Mouse (Mus musculus) olfactory bulb, adult 2 months (tissue): ENCODE measurements at regions not wholly inside any gene's neighbourhood (a gene's known extent, or its start where the extent isn't known, plus 50 kb on each side); places are given as distances from the start of the nearest gene placed in this dataset.

Source experiments
- CTCF ChIP-seq: fragments of 200-500 bp; IDR thresholded peaks from 2 replicates; pipeline ENCODE4 v1.5.1; 2012; ENCODE audit warnings: low read depth, mild to moderate bottlenecking, low read length, moderate library complexity; ENCODE audit not compliant: insufficient read depth
- POLR2A ChIP-seq: fragments of 200-500 bp; IDR thresholded peaks from 2 replicates; pipeline ENCODE4 v1.6.1; 2012; ENCODE audit warnings: mild to moderate bottlenecking, low read depth, low read length, moderate library complexity; ENCODE audit not compliant: insufficient read depth

DNA sequence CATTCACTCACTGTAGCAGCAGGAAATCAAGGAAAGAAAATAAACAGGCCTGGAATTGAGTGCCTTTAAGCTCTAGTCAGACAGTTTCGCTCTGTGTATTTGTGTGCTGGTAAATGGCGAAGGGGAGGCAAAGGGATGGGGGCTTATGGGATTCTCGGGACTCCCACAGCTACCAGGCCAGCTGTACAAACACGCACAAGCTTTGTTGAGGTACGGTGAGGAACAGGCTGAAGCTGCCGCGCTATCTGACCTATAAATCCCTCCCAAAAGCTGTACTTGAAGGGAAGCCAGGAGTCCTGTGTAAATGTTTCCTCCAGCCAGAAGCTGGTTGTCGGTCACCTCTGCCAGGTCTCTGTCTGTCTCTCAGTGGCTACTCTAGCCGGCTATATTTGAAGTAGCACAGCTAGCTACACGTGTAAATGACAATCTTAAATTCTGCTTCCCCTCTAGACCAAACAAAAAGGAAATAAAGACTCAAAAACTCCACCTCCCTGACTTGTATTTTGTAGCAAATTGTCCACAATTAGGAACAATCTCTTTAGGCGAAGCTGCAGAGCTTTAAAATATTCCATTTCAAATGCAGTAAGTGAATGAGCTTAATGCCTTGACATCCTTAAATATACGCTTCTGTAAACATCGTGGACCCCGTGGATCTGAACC is 210.5 kb upstream of the Ferd3l start:
- TF ChIP-seq CTCF (no peak), POLR2A (no peak)
